Mouse (Mus musculus): ENCODE measurements around the gene Adad1.

Adad1 gene

GRCm38 (mm10) chr3:37063406-37063805 lies at the start of gene Adad1:
TSS of gene Adad1 (plus strand) at chr3:37063527.
- DNase-seq (ENCODE audit: low read depth, low spot score): no peak

GRCm38 (mm10) chr3:37037979-37038378 lies 25.3 kb upstream of the Adad1 start:
- no peak for DNase-seq (ENCODE audit: low read depth, low spot score)

GRCm38 (mm10) chr3:37039811-37040210 lies 23.5 kb upstream of the Adad1 start:
- no peak for DNase-seq (ENCODE audit: low read depth, low spot score)

- no peak for DNase-seq (ENCODE audit: low read depth, low spot score)
Observed at GRCm38 (mm10) chr3:37051491-37051890, 11.8 kb upstream of the Adad1 start.

GRCm38 (mm10) chr3:37073211-37073610 lies 9.9 kb downstream of the Adad1 start:
- DNase-seq (ENCODE audit: low read depth, low spot score): no peak

GRCm38 (mm10) chr3:37084860-37085259 lies 21.5 kb downstream of the Adad1 start:
- DNase-seq (ENCODE audit: low read depth, low spot score): no peak

- no peak for DNase-seq (ENCODE audit: low read depth, low spot score)
Observed at GRCm38 (mm10) chr3:37090721-37091120, 27.4 kb downstream of the Adad1 start.

GRCm38 (mm10) chr3:37125655-37126054 lies 62.3 kb downstream of the Adad1 start, which contains the start of gene Il2:
TSS of gene Il2 (minus strand) at chr3:37125959.
- DNase-seq (ENCODE audit: low read depth, low spot score): no peak

- DNase-seq (ENCODE audit: low read depth, low spot score): no peak
Observed at GRCm38 (mm10) chr3:37126162-37126561, 62.8 kb downstream of the Adad1 start.

- no peak for DNase-seq (ENCODE audit: low read depth, low spot score)
Observed at GRCm38 (mm10) chr3:37128269-37128668, 64.9 kb downstream of the Adad1 start.

GRCm38 (mm10) chr3:37129063-37129462 lies 65.7 kb downstream of the Adad1 start:
- no peak for DNase-seq (ENCODE audit: low read depth, low spot score)

- no peak for DNase-seq (ENCODE audit: low read depth, low spot score)
Observed at GRCm38 (mm10) chr3:37137231-37137630, 73.9 kb downstream of the Adad1 start.

- DNase-seq (ENCODE audit: low read depth, low spot score): no peak
Observed at GRCm38 (mm10) chr3:37139192-37139591, 75.9 kb downstream of the Adad1 start.

- DNase-seq (ENCODE audit: low read depth, low spot score): no peak
Observed at GRCm38 (mm10) chr3:37140168-37140906, 77.0 kb downstream of the Adad1 start.

- no peak for DNase-seq (ENCODE audit: low read depth, low spot score)
Observed at GRCm38 (mm10) chr3:37141827-37142226, 78.5 kb downstream of the Adad1 start.

GRCm38 (mm10) chr3:37144979-37145378 lies 81.7 kb downstream of the Adad1 start:
- DNase-seq (ENCODE audit: low read depth, low spot score): no peak

GRCm38 (mm10) chr3:37146406-37146805 lies 83.1 kb downstream of the Adad1 start:
- DNase-seq (ENCODE audit: low read depth, low spot score): no peak

- no peak for DNase-seq (ENCODE audit: low read depth, low spot score)
Observed at GRCm38 (mm10) chr3:37146810-37147209, 83.5 kb downstream of the Adad1 start.

- DNase-seq (ENCODE audit: low read depth, low spot score): no peak
Observed at GRCm38 (mm10) chr3:37152274-37152673, 88.9 kb downstream of the Adad1 start.

GRCm38 (mm10) chr3:37153004-37153403 lies 89.7 kb downstream of the Adad1 start:
- no peak for DNase-seq (ENCODE audit: low read depth, low spot score)

GRCm38 (mm10) chr3:37154396-37154795 lies 91.1 kb downstream of the Adad1 start:
- DNase-seq (ENCODE audit: low read depth, low spot score): no peak

- no peak for DNase-seq (ENCODE audit: low read depth, low spot score)
Observed at GRCm38 (mm10) chr3:37157082-37157481, 93.8 kb downstream of the Adad1 start.

- DNase-seq (ENCODE audit: low read depth, low spot score): no peak
Observed at GRCm38 (mm10) chr3:37158246-37158645, 94.9 kb downstream of the Adad1 start.

- DNase-seq (ENCODE audit: low read depth, low spot score): no peak
Observed at GRCm38 (mm10) chr3:37161096-37161495, 97.8 kb downstream of the Adad1 start.

Data from embryo, embryonic 11.5 days (tissue).